Mouse (Mus musculus) cerebellum, adult (tissue): ENCODE measurements around the gene Sh2d2a.
A peak's percentile ranks its signal among the peaks of the same experiment; 100 is the strongest.
"Not testable (repeated sequence)": the region's sequence is repeated elsewhere in the genome, so short reads cannot be mapped to it uniquely, and the experiment has no call there.

Experiments used
- ATAC-seq: cut with Nextera tagmentation; 2 replicates; pipeline ENCODE4 v1.9.2; 2017; ENCODE audit warnings: mild to moderate bottlenecking, moderate library complexity, mixed read lengths; ENCODE audit not compliant: insufficient number of reproducible peaks, low FRiP score, low TSS enrichment

Gene Sh2d2a

DNA sequence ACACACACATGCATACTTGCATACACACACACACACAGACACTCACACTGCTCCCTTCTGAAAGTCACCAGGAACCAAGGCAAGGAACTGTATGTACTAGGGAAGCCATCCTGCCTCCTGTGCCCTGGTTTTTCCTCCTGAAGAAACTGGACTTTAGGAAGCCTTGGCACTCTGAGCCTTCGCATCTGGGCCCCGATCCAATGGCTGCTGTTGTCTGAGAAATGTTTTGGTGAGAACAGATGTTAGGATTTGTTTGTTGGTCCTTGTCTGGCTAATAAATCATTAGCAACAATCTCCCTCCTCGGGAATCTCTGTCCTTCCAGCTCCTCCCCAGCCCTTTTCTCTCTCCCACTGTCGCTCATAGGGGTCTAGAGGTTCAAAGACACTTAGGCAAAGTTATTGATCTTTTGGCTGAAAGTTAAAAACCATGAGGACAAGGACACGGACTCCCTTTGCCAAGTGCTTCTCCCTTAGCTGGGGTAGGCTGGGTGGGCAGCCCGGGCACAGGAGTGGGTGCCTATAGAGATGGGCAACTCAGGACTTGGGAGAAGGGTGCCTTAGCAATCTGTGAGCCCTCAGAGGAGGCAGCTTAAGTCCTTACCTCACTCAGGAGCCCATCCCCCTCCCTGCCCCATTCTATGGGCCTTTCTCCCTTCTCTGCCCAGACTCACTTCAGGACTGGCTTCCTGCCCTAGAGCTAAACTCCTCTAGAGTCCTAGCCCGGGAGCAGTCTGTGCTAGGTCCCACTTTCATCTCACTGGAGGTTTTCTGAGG is 8.4 kb downstream of the Sh2d2a start:
- ATAC-seq = no peak

DNA sequence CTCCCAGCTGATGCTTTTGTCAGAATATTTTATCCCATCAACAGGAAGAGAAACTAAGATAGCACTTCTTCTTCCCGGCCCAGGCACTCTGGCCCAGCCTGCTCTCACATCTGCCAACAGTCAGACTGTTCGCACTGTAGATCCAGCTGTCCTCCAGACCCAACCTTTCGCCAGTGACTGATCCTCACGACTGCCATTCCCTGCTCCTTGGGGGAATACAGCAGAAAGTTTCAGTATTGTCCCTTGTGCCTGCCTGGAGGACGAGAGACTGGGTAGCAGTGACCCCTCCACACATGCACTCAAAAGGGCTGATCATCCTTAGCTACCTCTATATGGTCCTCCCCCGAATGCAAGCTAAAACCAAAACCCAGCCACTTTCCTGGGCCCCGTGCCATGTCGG is 9.4 kb downstream of the Sh2d2a start:
- no peak for ATAC-seq

- ATAC-seq = no peak
These were observed 11.1 kb downstream of the Sh2d2a start for GRCm38 (mm10) chr3:87857666-87858065.

DNA sequence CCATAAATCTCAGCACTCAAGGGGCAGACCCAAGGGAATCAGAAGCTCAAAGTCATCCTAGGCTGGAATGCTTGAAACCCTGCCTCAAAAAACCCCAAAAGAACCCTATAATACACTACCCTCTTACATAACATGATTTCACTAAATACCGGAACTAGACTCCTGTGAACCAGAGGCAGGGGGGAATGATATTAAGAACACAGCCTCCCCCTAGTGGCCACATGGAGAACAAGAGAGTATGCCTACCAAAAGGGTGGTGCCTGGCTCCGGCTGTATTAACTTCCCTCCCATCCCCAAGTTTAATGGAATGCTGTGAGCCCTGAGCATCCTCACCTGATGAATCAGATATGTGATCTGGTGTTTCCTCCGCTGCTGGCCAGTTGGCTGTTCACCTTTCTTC is 13.3 kb downstream of the Sh2d2a start:
- ATAC-seq = no peak

- not testable (repeated sequence) for ATAC-seq
These were observed 17.6 kb downstream of the Sh2d2a start for GRCm38 (mm10) chr3:87864111-87864510.

DNA sequence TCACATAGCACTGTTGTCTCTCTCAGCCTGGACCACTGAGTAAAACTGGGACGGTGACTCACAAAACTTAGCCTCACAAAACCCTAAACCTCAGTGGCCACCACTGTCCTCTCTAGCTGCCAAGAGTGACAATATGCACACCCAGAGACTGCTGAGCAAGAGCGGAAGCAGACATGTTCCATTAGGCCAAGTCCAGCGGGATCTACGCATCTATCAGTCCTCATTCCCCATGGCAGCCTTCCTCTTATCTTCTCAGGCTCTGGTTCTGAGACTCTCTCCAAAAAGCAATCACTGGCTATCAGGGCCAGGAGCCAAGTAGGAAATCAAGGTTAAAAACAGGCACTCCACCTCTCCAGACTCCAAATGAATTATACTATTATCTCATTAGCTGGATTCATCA is 31.2 kb downstream of the Sh2d2a start:
- no peak for ATAC-seq

DNA sequence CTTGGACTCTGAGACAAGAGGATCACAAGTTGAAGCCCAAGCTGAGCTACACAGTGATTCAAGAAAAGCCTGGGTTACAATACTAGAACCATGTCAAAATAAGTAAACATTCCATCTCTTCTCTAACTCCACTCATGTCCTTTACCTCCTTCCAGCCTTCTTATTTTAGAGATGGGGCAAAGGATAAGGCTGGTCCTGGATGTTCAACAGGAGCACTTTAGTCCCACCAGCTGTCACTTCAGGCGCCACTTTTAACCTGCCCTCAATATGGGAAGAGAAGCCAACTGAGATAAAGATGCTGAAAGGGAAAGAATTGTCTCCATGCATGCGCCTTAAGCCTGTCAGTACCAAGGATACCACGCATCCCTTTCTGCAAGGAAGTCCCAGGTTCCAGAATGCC is 37.7 kb downstream of the Sh2d2a start:
- ATAC-seq = no peak

DNA sequence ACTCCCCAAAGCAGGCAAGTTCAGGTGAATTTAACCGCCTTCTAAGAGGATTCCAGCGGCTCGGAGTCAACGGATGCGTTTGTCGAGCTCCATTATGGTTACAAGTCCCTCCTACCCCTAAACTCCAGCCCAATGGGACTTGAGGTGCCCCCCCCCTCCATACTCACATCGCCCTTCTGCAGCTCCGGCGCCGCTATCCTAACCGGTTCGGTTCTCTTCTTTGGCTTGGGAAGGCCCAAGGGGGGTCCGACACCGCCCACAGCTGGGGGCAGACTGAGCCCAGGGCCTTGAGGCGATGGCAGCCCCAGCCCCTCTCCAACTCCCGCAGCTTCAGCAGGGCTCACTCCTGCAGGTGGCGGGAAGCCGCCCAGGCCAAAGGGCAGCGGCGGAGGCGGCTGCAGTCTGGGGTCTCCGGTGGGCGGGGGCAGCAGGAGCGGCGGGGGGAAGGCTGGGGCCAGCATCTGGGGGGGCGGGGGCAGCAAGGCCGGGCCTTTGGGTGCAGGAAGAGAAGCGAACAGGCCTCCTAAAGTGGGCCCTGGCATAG is 38.2 kb downstream of the Sh2d2a start:
- no peak; the same call in 1 of the 2 replicates for ATAC-seq

DNA sequence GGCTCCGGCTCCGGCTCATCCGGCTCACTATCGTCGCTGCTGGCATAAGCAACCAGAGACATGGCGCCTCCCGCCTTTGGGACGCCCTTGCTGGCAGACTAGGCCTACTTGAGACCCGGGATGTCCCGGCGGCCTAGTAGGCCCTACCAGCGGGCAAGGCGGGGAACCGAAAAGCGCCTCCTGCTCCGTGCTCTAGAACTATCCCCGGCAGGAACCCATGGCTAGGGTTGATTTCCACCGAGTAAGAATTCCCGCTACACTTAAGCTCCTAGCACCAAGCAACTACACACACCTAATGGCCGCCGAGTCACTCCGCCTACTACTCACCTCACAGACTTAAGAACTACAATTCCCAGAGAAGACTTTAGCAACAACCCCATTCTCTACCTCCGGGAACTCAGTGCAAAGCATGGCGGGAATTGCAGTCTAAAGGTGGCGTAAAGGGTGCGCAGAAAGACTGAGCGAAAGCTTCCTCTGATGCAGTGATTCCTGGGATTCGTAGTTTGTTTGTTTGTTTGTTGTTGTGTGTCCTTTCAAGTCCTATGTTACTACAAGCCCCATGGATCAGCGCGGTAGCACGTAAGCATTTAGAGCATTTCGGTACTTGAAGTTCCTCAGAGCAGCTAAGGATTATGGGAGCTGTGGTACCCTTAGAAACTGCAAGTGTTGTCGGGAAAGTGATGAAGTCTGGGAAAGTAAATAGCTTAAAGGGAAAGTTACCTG is 38.9 kb downstream of the Sh2d2a start, which contains the start of gene Prcc:
Prcc (minus strand) TSS at position 328 of the 723 bp plus-strand sequence.
- ATAC-seq = peak; percentile 99

GRCm38 (mm10) chr3:87886004-87886365 is 39.4 kb downstream of the Sh2d2a start:
- ATAC-seq = no peak

DNA sequence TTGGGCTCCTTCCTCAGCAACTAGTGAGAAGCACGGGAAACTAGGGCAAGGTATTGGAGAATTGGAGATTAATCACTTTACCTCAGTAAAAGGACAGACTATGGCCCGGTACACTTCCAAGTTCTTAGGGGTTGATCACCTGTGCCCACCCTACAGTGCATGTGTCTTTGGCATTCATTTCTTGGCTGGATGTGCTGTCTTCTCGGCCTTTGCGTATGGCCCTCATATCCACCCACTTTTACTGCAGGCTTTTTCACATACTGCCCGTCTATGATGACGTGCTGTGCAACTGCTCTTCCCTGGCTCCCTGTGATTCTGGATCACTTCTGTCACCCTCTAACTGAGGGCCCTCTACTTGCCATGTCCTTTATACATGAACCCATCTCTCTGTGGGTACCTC is 39.9 kb downstream of the Sh2d2a start:
- ATAC-seq = no peak

DNA sequence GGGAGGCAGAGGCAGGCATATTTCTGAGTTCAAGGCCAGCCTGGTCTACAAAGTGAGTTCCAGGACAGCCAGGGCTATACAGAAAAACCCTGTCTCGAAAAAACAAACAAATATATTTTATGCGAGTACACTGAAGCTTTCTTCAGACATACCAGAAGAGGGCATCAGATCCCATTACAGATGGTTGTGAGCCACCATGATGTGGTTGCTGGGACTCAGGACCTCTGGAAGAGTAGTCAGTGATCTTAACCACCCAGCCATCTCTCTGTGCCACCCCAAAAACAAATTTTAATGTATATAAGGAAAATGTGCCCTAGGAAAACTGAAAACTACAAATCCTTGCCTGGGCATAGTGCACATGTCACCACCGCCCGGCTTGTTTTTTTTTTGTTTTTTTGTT is 40.8 kb downstream of the Sh2d2a start:
- ATAC-seq = not testable (repeated sequence)

DNA sequence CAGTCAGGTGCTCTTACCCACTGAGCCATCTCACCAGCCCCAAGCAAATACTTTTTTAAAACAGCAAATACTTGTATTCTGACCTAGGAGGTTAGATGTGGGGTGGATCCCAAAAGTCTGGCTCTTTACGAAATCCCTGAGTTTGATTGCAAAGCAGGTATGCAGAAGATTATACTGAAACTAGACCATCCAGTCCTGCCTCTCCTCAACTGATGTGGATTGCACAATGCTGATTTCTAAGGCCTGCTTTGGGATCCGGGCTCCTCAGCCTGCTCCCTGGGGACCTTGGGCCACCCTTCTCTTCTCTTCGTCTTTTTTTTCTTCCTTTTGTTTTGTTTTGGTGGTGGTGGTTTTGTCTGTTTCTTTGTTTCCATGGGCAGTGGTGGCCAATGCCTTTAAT is 44.9 kb downstream of the Sh2d2a start:
- no peak for ATAC-seq

- no peak for ATAC-seq
These were observed 46.9 kb downstream of the Sh2d2a start for GRCm38 (mm10) chr3:87893367-87893905.

GRCm38 (mm10) chr3:87899266-87899665 is 52.7 kb downstream of the Sh2d2a start:
- no peak for ATAC-seq

DNA sequence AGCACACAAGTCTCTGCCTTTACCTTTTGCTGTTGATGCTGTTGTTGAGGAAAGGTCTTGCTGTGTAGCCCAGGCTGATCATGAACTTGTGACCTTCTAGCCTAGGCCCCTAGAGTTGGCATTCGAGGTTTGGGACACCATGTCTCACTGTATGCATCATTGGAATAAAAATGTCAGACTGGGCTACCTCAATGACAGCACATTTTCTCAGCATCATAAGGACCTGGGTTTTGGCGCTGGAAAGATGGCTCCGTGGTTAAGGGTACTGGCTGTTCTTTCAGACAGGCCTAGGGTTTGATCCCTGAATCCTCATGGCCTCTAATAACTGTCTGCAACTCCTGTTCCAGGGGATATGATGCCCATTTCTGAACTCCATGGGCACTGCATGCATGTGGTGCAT is 53.2 kb downstream of the Sh2d2a start:
- ATAC-seq = no peak

GRCm38 (mm10) chr3:87901036-87901624 is 54.6 kb downstream of the Sh2d2a start:
- ATAC-seq = no peak

DNA sequence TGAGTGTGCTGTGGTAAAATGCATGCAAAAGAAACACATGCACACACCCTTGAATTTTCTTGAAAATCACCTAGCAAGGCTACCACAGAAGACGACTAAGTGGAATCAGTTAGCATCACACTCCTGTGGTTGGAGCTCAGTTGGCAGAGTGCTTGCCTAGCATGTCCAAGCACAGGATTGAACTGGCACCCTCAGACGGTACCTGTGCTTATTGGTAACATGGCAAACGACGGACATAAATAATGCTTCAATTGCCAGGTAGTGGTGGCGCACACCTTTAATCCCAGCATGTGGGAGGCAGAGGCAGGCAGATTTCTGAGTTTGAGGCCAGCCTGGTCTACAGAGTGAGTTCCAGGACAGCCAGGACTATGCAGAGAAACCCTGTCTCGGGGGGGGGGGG is 55.4 kb downstream of the Sh2d2a start:
- not testable (repeated sequence) for ATAC-seq

DNA sequence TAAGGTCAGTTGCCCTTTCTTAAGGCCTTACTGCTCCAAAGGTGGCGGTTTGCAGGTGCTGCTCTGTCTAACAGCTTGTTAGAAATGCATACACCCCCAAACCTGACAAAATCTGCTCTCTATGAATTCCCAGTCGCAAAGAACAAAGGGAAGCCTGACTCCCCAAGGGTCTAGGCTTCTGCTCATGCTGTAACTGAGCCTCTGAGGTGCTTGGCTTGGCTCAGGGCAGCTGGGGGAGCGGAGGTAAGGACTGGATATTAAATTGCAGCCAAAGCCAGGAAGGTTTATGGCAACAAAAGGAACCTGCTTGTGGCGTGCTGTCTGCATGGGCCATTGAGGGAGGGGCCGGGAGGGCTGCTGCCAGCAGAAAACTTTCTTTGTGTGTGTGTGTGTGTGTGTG is 57.3 kb downstream of the Sh2d2a start:
- ATAC-seq = no peak
